In the genomic region with DNA sequence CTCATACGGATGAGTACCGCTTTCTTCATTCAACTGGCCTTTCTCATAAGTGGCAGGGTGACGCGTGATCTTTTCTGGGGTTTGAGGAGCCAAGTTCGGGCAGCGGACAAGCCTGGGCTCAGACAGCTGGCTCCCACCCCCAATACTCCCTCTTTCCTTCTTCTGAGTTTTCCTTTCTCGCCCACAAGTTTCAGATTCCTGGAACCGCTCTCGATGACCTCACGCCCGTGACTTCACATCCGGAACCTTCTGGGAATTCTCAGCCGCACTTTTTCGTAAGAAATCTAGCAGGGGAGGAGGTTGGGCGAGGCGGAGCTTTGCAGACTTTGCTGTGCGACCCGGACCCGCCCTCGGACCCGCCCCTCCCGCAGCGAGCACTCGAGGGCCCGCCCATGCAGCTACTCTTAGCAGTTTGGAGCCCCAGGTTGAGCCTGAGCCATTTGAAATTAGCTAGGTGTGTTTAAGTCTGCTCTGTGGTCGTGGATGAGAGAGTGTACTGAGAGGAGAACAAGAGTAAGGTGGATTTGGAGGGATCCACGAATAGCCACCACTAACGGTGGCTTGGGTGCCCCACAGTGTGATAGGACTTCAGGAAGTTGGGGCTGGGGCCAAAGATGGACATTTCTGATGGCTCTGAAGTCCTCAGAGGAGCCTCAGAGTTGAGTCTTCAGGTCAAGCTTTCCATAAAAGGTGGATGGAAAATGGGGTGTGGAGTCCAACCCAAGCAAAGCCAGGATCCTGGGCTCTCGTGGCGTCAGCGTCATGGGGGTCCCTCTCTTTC, we compare ENCODE assay signal across 8 mouse cellular contexts. TPM values are rescaled to one million over a fixed set of nuclear protein-coding genes. Genes with fewer than 3 reads are reported as not detected.
DNase-seq lines count a peak whose midpoint lies in the region; ATAC-seq and TF ChIP-seq lines count a peak whose summit lies in the region.

No protein-coding gene starts in this region.

- no peaks in the 10 kb centered on the region for H3K9me3 ChIP-seq in heart, embryonic 15.5 days (replicated peaks)
- H3K9me3 ChIP-seq in kidney, postnatal 0 days (replicated peaks; ENCODE audit: low read length) = no peaks in the 10 kb centered on the region
- no peaks in the 10 kb centered on the region for H3K9me3 ChIP-seq in lung, embryonic 16.5 days (ENCODE audit: control insufficient read depth, low read length)

- peak; percentile 63 for ATAC-seq in erythroid progenitor cell, adult 5-6 weeks (replicated peaks; ENCODE audit: low FRiP score, poor library complexity, severe bottlenecking)
- ATAC-seq in heart, embryonic 15.5 days (replicated peaks; ENCODE audit: insufficient number of reproducible peaks, insufficient read depth, low FRiP score, low read depth) = peak; percentile 87
- ATAC-seq in kidney, postnatal 0 days (replicated peaks; ENCODE audit: low FRiP score, low read depth) = peak; percentile 91
- peak; percentile 92 for ATAC-seq in lung, embryonic 16.5 days (ENCODE audit: low read depth)

- no peaks in the 10 kb centered on the region for H3K27me3 ChIP-seq in heart, embryonic 15.5 days
- H3K27me3 ChIP-seq in kidney, postnatal 0 days (ENCODE audit: insufficient read depth, low read length) = no peaks in the 10 kb centered on the region
- H3K27me3 ChIP-seq in lung, embryonic 16.5 days (ENCODE audit: control insufficient read depth, insufficient read depth, low read depth, low read length) = no peaks in the 10 kb centered on the region

- peaks cover 16% of the 10 kb centered on the region for H3K4me1 ChIP-seq in heart, embryonic 15.5 days (replicated peaks)
- 0 out of 2 replicates have a peak, but pooled peaks cover 3% of the 10 kb centered on the region for H3K4me1 ChIP-seq in kidney, postnatal 0 days (replicated peaks; ENCODE audit: insufficient read depth, low read length)
- H3K4me1 ChIP-seq in lung, embryonic 16.5 days (replicated peaks; ENCODE audit: control insufficient read depth, insufficient read depth, low read length) = peaks cover 20% of the 10 kb centered on the region

- peak overlapping the region; percentile 88 for H3K27ac ChIP-seq in heart, embryonic 15.5 days
- peak overlapping the region; percentile 66 for H3K27ac ChIP-seq in kidney, postnatal 0 days
- peak overlapping the region; percentile 93 for H3K27ac ChIP-seq in lung, embryonic 16.5 days (ENCODE audit: low read length)

- H3K4me3 ChIP-seq in heart, embryonic 15.5 days = peak overlapping the region; percentile 53
- peak overlapping the region; percentile 37 for H3K4me3 ChIP-seq in kidney, postnatal 0 days (replicated peaks; ENCODE audit: low read depth, low read length)
- H3K4me3 ChIP-seq in lung, embryonic 16.5 days (ENCODE audit: low read length) = peak overlapping the region; percentile 50

- no peaks in the 10 kb centered on the region for H3K36me3 ChIP-seq in heart, embryonic 15.5 days
- no peaks in the 10 kb centered on the region for H3K36me3 ChIP-seq in kidney, postnatal 0 days (ENCODE audit: insufficient read depth, low read length)
- H3K36me3 ChIP-seq in lung, embryonic 16.5 days (ENCODE audit: control insufficient read depth, insufficient read depth, low read length) = no peaks in the 10 kb centered on the region

- H3K9ac ChIP-seq in heart, embryonic 15.5 days = peak overlapping the region; percentile 60
- H3K9ac ChIP-seq in kidney, postnatal 0 days (ENCODE audit: low read depth, low read length) = peak overlapping the region; percentile 54
- H3K9ac ChIP-seq in lung, embryonic 16.5 days (ENCODE audit: low read length) = peak overlapping the region; percentile 69

- DNase-seq in B cell, adult 2 months = peak; percentile 71 to 73
- peak; percentile 91 to 98 for DNase-seq in adrenal gland, adult (ENCODE audit: inconsistent age in 2 of 2, low spot score in 1 of 2)
- DNase-seq in kidney, postnatal 0 days (ENCODE audit: low spot score) = peak; percentile 97
- peak; percentile 86 for DNase-seq in ovary, adult 18-20 months (ENCODE audit: low spot score)
- peak; percentile 76 for DNase-seq in thymus, postnatal 0 days (ENCODE audit: low spot score)

- peak overlapping the region; percentile 79 for H3K4me2 ChIP-seq in heart, embryonic 15.5 days
- peak overlapping the region; percentile 71 for H3K4me2 ChIP-seq in kidney, postnatal 0 days (ENCODE audit: low read length)
- peak overlapping the region; percentile 71 for H3K4me2 ChIP-seq in lung, embryonic 16.5 days (ENCODE audit: low read depth, low read length)

- TF ChIP-seq CTCF in kidney, postnatal 0 days (IDR thresholded peaks at IDR 0.05; ENCODE audit: low read depth) = no peak

- WGBS in heart, embryonic 15.5 days = 8% methylated on average over 31 of the region's 31 CpGs
- WGBS in kidney, postnatal 0 days = 10% methylated on average over 31 of the region's 31 CpGs
- 8% methylated on average over 31 of the region's 31 CpGs for WGBS in lung, embryonic 16.5 days

RNA-seq across cellular contexts. Expression of a gene that starts 17.7 kb away (rescaled TPM):
- 2.1 and 2.2 TPM in 2 replicates for total RNA-seq in erythroid progenitor cell, adult 5-6 weeks (2015; ENCODE audit: low replicate concordance)
- total RNA-seq in erythroid progenitor cell, adult 5-6 weeks (2017; ENCODE audit: low replicate concordance) = 1.4 and 3.0 TPM in 2 replicates
- 6.9 and 8.2 TPM in 2 replicates for polyA plus RNA-seq in heart, embryonic 15.5 days (2015; fragmentation: Nextera tagmentation; extraction: Ambion mirVana)
- 4.8 and 7.8 TPM in 2 replicates for polyA plus RNA-seq in kidney, postnatal 0 days (2015; fragmentation: Nextera tagmentation; extraction: Ambion mirVana)
- 9.6 and 9.8 TPM in 2 replicates for polyA plus RNA-seq in lung, embryonic 16.5 days (2015; fragmentation: Nextera tagmentation; extraction: Ambion mirVana)
- 41.3 and 43.3 TPM in 2 replicates for polyA plus RNA-seq in thymus, postnatal 0 days (2015; fragmentation: Nextera tagmentation; extraction: Ambion mirVana)

RNA-seq across cellular contexts. Expression of a gene that starts 21.3 kb away (rescaled TPM):
- total RNA-seq in erythroid progenitor cell, adult 5-6 weeks (2015; ENCODE audit: low replicate concordance) = not detected in 2 replicates
- not detected in 2 replicates for total RNA-seq in erythroid progenitor cell, adult 5-6 weeks (2017; ENCODE audit: low replicate concordance)
- 45.2 and 51.0 TPM in 2 replicates for polyA plus RNA-seq in heart, embryonic 15.5 days (2015; fragmentation: Nextera tagmentation; extraction: Ambion mirVana)
- 0.04 and 0.16 TPM in 2 replicates for polyA plus RNA-seq in kidney, postnatal 0 days (2015; fragmentation: Nextera tagmentation; extraction: Ambion mirVana)
- polyA plus RNA-seq in lung, embryonic 16.5 days (2015; fragmentation: Nextera tagmentation; extraction: Ambion mirVana) = 1.3 and 1.6 TPM in 2 replicates
- polyA plus RNA-seq in thymus, postnatal 0 days (2015; fragmentation: Nextera tagmentation; extraction: Ambion mirVana) = 0.09 TPM in 1 of 2 replicates, not detected in the other

Comparison
In these comparisons a context has a peak if more than half of its experiments do, and no peak if none do; other contexts are left out.
1. Peak in every context shown above with its lines: DNase-seq, ATAC-seq, H3K4me3 ChIP-seq and H3K27ac ChIP-seq.
2. RNA of a gene that starts 21.3 kb away (polyA plus RNA-seq): 45.2 to 51.0 TPM in heart, embryonic 15.5 days; 1.3 to 1.6 TPM in lung, embryonic 16.5 days, 0.04 to 0.16 TPM in kidney, postnatal 0 days and 0.09 TPM in thymus, postnatal 0 days; every median in the first group is over 10 times any median in the second.